Mouse (Mus musculus) ovary, postnatal 14 days (tissue): ENCODE data around the gene Orai2.
"Not testable (repeated sequence)": the region's sequence is repeated elsewhere in the genome, so short reads cannot be mapped to it uniquely, and the experiment has no call there.

Experiments
- DNase-seq: peaks from one replicate; pipeline ENCODE4 v3.0.0; 2022; ENCODE audit warnings: low spot score

The Orai2 gene

DNA sequence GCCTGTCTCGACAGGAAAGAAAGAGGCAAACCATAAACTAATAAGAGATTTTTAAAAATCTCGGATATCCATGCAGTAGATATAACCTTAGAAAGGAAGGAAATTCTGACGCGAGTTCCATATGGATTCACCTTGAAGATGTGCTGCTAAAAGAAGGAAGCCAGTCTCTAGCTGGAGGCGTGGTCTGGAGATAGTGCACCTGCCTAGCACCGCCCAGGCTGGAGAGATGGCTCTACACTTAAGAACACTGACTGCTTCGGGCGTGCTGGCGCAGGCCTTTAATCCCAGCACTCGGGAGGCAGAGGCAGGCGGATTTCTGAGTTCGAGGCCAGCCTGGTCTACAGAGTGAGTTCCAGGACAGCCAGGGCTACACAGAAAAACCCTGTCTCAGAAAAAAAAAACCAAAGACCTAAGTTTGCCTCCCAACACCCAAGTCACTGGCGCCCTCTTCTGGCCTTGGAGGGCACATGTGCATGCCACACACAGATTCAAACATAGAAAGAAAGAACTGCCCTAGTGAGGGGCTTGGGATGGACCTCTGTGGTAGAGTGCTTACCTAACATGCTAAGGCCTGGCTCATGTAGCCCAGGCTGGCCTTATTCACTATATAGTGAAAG, 32.7 kb downstream of the Orai2 start:
- DNase-seq = no peak

DNA sequence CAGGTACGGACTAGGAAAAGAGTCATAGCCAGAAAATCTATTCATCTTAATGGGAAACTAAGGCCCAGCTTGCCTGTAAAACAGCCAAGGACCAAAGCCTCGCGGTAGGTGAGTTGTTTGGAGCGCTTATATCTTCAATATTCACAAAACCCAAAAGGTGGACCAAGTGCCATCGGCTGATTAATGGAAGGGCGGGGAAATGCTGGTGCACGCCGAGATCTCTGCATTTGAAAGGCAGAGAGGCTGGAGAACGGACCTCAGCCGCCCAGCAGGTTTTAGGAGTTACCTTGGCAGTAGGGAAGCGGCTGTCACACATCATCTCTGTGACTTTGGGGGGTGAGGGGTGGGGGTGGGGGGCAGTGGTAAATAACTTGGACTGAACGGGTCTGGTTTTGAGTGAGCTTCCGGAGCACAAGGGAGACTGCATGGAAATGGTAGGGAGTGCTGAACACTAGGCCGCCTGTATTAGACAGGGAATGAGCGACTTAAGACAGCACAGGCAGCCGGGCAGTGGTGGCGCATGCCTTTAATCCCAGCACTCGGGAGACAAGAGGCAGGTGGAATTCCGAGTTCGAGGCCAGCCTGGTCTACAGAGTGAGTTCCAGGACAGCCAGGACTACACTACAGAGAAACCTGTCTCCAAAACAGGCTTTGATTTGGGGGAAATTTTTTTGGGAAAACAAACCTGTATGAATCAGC, 34.1 kb downstream of the Orai2 start:
- DNase-seq = no peak

DNA sequence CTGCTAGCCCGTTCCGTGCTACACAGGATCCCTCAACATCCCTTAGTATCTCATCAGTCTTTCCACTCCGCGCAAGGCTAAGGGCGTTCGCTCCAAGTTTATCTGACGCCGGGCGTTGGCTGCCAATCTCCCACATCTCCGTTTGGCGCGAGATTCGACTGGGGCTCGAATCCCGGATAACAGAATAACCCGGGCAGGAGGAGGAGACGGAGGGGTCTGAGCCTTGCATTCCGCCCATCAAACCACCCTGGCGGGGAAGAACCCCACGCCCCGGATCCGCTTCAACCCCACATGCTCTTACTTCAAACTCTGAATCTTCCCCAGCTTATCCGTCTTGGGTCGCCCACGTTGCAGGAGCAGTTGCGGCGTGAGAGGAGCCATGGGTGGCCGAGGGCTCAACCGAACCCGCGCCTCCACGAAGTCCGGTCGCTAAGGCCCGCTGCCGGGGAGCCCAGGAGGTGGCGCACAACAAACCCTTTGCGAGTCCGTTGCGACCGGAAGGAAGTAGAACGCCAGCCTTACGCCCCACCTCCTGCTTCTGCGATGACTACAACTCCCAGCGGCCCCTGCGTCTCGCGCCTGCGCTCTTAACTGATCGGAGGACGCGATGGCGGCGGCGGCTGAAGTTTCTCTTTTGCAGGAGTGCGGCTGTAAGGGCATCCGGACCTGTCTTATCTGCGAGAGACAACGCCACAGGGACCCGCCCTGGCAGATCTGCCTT, 34.8 kb downstream of the Orai2 start, which contains the start of the genes Lrwd1 and Alkbh4:
Lrwd1 (minus strand) TSS at position 504 of the 721 bp plus-strand sequence.
Alkbh4 (plus strand) TSS at position 576 of the 721 bp plus-strand sequence.
- peak; percentile 89 for DNase-seq

DNA sequence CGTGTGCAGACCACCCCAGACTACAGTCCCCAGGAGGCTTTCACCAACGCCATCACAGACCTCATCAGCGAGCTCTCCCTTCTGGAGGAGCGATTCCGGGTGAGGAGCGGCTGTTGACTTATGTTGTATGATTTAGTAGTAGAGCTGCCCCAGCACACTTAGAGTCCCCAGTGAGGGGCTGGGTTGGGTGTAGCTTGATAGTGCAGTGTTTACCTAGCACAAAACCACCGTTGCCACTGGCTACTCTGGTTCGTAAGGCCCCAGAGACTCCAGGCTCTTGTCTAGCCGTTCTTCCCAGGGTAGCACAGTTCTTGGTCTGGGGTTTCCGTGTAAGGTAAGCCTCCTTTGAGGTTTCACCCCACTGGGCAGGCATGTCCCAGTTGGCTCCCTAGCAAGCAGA, 48.3 kb downstream of the Orai2 start:
- DNase-seq = no peak

DNA sequence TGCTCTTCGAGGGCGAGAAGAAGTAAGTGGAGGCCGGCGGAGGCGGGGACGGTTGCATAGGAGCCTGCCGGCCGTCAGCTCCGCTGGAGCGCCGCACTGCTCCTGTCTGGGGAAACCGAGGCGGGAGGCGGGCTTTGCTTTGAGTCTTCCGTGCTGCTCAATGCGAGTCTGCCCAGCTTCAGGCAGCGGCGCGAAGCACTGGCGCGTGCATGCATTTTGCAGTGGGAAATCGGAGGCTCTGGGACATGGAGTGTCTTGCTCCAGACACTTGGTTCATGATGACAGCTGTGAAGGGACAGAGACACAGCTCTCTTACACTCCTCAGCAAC, 53.8 kb downstream of the Orai2 start:
- DNase-seq = no peak

DNA sequence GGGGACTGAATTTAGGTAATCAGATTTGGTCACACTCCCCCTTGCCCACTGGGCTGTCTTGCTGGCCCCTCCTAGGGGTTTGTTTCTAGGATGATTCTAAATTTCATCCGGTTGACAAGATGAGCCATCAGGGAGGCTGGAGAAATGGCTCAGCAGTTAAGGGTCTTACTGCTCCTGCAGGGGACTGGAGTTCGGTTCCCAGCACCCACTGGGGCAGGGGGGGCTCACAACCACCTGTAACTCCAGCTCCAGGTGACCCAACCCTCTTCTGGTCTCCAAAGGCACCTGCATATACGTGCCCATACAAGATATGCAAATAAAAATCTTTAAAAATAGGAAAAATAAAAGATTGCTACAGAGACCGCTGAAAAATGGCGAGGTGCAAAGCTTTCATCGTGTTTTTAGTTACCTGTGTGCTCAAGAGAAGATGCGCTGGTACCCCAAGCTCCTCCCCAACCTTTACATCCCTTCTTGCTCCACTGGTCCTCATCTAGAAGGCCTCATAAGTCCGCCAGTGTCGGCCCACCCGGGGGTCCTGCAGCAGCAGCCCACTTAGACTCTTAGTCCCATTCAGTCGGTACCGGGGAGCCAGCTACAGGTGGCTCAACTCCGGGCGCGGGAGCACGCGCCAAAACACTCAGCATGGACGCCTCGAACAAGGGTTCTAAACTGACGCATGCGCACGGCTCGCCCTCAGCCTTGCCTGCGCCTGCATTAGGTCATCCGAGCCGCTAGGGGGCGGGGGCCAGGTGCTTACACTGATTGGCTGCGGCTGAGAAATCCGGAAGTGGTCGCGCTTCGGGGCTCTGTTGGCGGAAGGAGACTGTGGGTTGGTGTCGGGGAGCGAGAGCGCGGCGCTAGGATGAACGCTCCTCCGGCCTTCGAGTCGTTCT, 54.4 kb downstream of the Orai2 start, which contains the start of gene Polr2j:
Polr2j (plus strand) TSS at position 741 of the 893 bp plus-strand sequence.
- DNase-seq = peak; percentile 97

DNA sequence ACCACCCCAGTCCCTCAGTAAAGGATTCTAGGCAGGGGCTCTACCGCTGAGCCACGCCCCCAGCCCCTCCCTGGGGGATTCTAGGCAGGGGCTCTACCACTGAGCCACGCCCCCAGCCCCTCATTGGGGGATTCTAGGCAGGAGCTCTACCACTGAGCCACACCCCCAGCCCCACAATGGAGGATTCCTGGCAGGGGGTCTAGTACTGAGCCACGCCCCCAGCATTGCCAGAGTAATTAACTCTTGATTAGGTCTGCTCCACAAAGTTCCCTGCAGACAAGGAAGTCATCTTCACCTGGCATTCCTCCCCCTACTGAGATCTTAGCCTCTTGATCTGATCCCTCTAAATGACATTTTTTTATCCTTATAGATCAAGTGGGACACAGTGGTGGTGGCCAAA, 57.0 kb downstream of the Orai2 start:
- not testable (repeated sequence) for DNase-seq

DNA sequence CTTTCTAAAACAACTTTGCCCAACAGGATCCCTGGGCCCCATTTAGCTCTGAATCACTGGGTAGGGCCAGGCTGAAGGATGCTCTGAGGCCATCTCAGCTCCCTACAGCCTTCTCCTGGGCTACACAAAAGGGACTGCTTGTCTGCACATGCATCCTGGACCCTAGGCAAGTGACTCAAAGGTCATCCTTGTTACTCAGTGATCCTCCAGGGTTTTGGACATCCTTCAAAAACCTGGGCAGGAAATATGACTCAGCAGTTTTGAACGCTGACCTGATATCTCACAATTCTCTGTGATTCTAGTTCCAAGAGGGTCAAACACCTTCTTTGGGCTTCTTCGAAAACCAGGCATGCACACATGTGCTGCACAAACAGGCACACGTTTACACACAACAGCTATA, 61.5 kb downstream of the Orai2 start:
- DNase-seq = no peak

DNA sequence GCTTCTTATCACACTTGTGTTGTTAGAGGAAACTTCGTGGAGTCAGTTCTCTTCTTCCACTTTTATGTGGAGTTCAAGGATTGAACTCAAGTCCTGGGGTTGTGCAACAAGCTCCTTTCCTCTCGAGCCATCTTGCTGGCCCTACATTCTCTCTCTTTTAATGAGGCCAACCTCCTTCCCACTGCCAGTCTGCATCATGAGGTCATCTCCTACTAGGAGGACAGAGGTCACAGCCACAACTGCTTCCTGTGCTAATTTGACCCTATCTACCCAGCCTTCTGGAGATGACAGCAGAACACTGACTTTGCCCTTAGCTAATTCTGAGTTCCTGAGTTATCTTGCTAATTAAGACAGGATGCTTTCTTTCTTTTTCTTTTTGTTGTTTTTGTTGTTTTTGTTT, 62.0 kb downstream of the Orai2 start:
- DNase-seq = no peak

DNA sequence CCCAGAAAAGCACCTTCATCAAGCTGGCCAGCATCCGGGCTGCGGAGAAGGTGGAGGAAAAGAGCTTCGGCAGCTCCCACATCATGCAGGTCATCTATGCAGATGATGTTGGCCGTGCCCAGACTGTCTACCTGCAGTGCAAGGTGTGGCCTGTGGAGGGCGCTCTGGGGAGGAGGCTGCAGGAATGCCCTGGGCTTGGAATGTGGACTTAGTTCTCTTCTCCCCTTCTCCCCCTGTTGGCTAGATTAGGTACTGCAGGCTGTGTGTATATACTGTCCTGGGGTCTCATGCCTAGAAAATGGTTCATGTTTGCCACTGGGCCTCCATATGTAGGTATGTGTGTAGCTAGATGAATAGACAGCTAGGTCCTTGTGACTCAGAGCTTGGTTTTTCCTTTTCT, 66.0 kb downstream of the Orai2 start:
- DNase-seq = no peak

DNA sequence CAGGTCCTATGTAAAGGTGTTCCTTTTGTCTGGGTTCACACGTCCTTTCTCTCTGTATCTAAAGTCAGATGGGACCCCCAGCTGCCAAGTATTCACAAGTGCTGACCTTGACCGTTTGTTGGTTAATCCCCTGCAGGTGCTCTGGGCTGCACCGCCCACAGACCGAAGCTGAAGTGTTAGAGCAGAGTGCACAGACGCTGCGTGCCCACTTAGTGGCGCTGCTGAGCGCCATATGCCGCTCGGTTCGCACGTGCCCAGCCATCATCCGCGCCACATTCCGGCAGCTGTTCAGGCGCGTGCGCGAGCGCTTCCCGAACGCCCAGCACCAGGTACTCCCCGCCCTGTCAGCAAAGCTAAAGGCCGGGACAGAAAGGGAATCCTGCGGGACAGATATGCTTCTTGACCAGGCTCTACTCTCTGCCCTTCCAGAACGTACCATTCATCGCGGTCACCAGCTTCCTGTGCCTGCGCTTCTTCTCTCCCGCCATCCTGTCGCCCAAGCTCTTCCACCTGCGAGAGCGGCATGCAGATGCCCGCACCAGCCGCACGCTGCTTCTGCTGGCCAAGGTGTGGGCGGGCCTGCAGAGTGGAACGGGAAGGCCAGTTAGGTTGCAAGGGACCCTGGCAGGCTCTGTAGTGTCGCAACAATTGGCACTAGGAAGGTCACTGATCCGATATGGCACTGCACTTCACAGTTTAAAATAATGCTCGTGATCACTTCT, 68.3 kb downstream of the Orai2 start:
- DNase-seq = peak; percentile 41

DNA sequence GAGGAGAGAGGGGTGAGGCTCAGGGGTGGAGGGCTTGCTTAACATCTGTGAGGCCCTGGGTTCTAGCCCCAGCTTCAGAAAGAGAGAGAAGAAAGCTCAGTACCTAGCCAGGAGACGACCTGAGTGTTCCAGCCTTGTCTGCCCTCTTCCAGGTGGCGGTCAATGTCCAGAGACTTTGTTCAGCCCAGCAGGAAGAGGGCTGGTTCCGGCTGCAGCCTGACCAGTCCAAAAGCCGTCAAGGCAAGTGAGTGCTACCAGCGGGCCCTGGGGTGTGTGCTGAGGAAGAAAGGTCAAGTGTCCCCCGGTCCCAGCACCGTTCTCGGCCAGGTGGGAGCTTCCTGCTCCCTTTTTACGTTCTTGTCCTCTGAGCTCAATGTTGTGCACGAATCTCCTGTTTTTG, 72.0 kb downstream of the Orai2 start:
- no peak for DNase-seq
